Mouse (Mus musculus): ENCODE measurements around the gene Pelp1. TPM values are rescaled to one million over a fixed set of nuclear protein-coding genes. Genes with fewer than 3 reads are reported as not detected.
"Not testable (repeated sequence)": the region's sequence is repeated elsewhere in the genome, so short reads cannot be mapped to it uniquely, and the experiment has no call there.

Gene Pelp1
- polyA plus RNA-seq, 1 experiment from 2014 or later, result 33.4 TPM

DNA sequence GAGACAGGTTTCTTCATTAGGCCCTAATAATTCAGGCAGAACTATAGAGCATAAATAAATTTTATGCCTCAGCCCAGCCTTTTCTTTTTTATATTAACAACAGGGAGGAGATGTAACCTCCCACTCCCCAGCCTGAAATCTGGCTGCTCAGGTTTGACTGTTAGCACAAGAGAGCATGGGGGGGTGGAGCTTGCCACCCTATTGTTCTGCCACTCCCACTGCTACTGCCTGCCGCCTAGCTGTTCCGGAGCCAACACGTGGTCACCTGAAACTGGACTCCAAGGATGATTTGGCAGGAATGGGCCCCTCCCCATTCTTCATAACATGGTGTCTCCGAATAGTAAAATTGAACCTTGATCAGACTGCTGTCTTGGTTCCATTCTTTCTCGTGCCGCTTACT, 42.1 kb downstream of the Pelp1 start:
- WGBS, result 84% methylated on average over 6 of the region's 6 CpGs
- not testable (repeated sequence) for H3K36me3 ChIP-seq; H3K27me3 ChIP-seq; ATAC-seq (replicated peaks); H3K4me3 ChIP-seq; H3K4me1 ChIP-seq; H3K9ac ChIP-seq (replicated peaks); H3K9me3 ChIP-seq; H3K27ac ChIP-seq (replicated peaks); H3K4me2 ChIP-seq (replicated peaks)

DNA sequence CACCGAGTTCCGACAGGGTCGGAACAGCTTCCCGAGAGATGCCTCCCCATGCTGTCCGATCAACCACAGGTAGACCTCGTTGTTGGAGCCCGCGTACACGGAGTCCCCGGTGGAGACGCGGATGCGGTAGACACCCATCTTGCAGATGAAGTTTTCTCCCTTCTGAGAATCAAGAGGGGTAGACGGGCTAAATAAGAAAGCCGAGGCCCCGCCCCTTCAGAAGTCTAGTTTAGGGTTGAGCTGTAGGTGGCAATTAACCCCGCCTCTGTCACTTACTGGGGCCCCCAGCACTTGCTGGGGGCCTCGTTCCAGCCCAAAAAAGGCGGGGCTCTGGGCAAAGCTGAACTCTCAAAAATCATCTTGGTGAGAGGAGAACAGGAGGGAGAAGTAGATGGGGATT, 58.0 kb downstream of the Pelp1 start, which contains the start of gene Alox15:
Alox15 (minus strand) TSS at position 164 of the 400 bp plus-strand sequence.
- Histone ChIP-seq H3K4me2 (replicated peaks) (peak within 1 kb of the TSS; percentile 30), H3K9me3 (no peaks in the 10 kb centered on the region), H3K36me3 (no peaks in the 10 kb centered on the region), H3K9ac (replicated peaks) (no peak within 1 kb of the TSS), H3K27ac (replicated peaks) (no peak within 1 kb of the TSS), H3K27me3 (peaks cover 31% of the 10 kb centered on the region), H3K4me1 (peaks cover 8% of the 10 kb centered on the region), H3K4me3 (peak within 1 kb of the TSS; percentile 4; the same call in 1 of the 2 replicates)
- ATAC-seq (replicated peaks), result no peak
- under 1% methylated on average over 19 of the region's 19 CpGs for WGBS

GRCm38 (mm10) chr11:70348630-70349029, 61.2 kb downstream of the Pelp1 start:
- no peak overlapping the region for H3K4me3 ChIP-seq
- H3K36me3 ChIP-seq, result no peaks in the 10 kb centered on the region
- no peaks in the 10 kb centered on the region for H3K9me3 ChIP-seq
- no peak for ATAC-seq (replicated peaks)
- peaks cover 8% of the 10 kb centered on the region for H3K4me1 ChIP-seq
- WGBS, result 78% methylated on average over 9 of the region's 9 CpGs
- no peak overlapping the region for H3K27ac ChIP-seq (replicated peaks)
- H3K4me2 ChIP-seq (replicated peaks), result no peak overlapping the region
- H3K9ac ChIP-seq (replicated peaks), result no peak overlapping the region
- H3K27me3 ChIP-seq, result peaks cover 31% of the 10 kb centered on the region

DNA sequence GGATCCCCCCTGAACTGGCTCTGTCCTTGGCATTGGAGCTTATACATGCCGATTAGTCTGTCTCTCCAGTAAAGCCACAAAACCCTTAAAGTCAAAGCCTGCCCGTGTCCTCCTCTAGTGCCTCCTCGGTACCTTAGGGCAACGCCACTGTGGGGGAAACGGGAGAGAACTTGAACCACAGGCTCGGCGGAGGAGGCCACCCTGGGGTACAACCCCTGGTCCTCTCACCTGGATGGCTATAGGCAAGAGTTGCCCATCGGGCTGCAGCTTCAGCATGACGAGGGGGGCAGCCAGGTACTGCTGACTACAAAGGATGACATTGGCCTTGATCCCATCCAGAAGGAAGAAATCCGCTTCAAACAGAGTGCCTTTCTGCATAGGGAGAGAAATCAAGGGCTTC, 62.0 kb downstream of the Pelp1 start:
- no peak overlapping the region for H3K27ac ChIP-seq (replicated peaks)
- peaks cover 26% of the 10 kb centered on the region for H3K27me3 ChIP-seq
- no peak overlapping the region for H3K4me3 ChIP-seq
- WGBS, result 86% methylated on average over 10 of the region's 10 CpGs
- H3K4me1 ChIP-seq, result peaks cover 8% of the 10 kb centered on the region
- no peaks in the 10 kb centered on the region for H3K9me3 ChIP-seq
- no peak overlapping the region for H3K4me2 ChIP-seq (replicated peaks)
- H3K36me3 ChIP-seq, result no peaks in the 10 kb centered on the region
- no peak for ATAC-seq (replicated peaks)
- H3K9ac ChIP-seq (replicated peaks), result no peak overlapping the region

- no peak overlapping the region for H3K9ac ChIP-seq (replicated peaks)
- H3K4me1 ChIP-seq, result no peaks in the 10 kb centered on the region
- H3K9me3 ChIP-seq, result no peaks in the 10 kb centered on the region
- 95% methylated on average over 8 of the region's 8 CpGs for WGBS
- H3K27me3 ChIP-seq, result peaks cover 7% of the 10 kb centered on the region
- H3K27ac ChIP-seq (replicated peaks), result no peak overlapping the region
- ATAC-seq (replicated peaks), result no peak
- no peak overlapping the region for H3K4me2 ChIP-seq (replicated peaks)
- no peak overlapping the region for H3K4me3 ChIP-seq
- H3K36me3 ChIP-seq, result no peaks in the 10 kb centered on the region
Measured at GRCm38 (mm10) chr11:70345546-70345945, 64.3 kb downstream of the Pelp1 start.

- no peak for ATAC-seq (replicated peaks)
- WGBS, result 85% methylated on average over 10 of the region's 10 CpGs
- H3K4me3 ChIP-seq, result no peak overlapping the region
Measured at GRCm38 (mm10) chr11:70345061-70345460, 64.8 kb downstream of the Pelp1 start.

More at GRCm38 (mm10) chr11:70345061-70345460, 64.8 kb downstream of the Pelp1 start:
- no peaks in the 10 kb centered on the region for H3K36me3 ChIP-seq
- H3K4me1 ChIP-seq, result no peaks in the 10 kb centered on the region
- no peak overlapping the region for H3K27ac ChIP-seq (replicated peaks)
- H3K27me3 ChIP-seq, result peaks cover 2% of the 10 kb centered on the region; the same call in 1 of the 2 replicates
- no peak overlapping the region for H3K9ac ChIP-seq (replicated peaks)
- no peak overlapping the region for H3K4me2 ChIP-seq (replicated peaks)
- H3K9me3 ChIP-seq, result no peaks in the 10 kb centered on the region

Small RNA genes lying within 50 kb of the gene (microRNA-seq; reads per million reads assigned to microRNA genes)
- gene Mir7115, result not detected

Other genes with a start within 250 kb of the Pelp1 start
- 3.2 and 3.6 TPM in 2 replicates for gene Slc16a11, start 197.3 kb downstream of the Pelp1 start, polyA plus RNA-seq (2015; fragmentation: Nextera tagmentation; extraction: Ambion mirVana)
- 14.9 and 17.7 TPM in 2 replicates for gene Slc16a13, start 189.0 kb downstream of the Pelp1 start, polyA plus RNA-seq (2015; fragmentation: Nextera tagmentation; extraction: Ambion mirVana)
- 5.7 and 6.1 TPM in 2 replicates for gene Bcl6b, start 180.2 kb downstream of the Pelp1 start, polyA plus RNA-seq (2015; fragmentation: Nextera tagmentation; extraction: Ambion mirVana)
- 191 and 199 TPM in 2 replicates for gene 0610010K14Rik, start 172.1 kb downstream of the Pelp1 start, polyA plus RNA-seq (2015; fragmentation: Nextera tagmentation; extraction: Ambion mirVana)
- gene Gm21988, start 170.2 kb downstream of the Pelp1 start, polyA plus RNA-seq (2015; fragmentation: Nextera tagmentation; extraction: Ambion mirVana), result 12.9 and 13.0 TPM in 2 replicates
- 271 and 278 TPM in 2 replicates for gene Rnasek, start 170.2 kb downstream of the Pelp1 start, polyA plus RNA-seq (2015; fragmentation: Nextera tagmentation; extraction: Ambion mirVana)
- 0.66 and 0.79 TPM in 2 replicates for gene Alox12, start 154.7 kb downstream of the Pelp1 start, polyA plus RNA-seq (2015; fragmentation: Nextera tagmentation; extraction: Ambion mirVana)
- not detected in 2 replicates for gene Alox12e, start 87.4 kb downstream of the Pelp1 start, polyA plus RNA-seq (2015; fragmentation: Nextera tagmentation; extraction: Ambion mirVana)
- not detected in 2 replicates for gene Alox15, start 58.0 kb downstream of the Pelp1 start, polyA plus RNA-seq (2015; fragmentation: Nextera tagmentation; extraction: Ambion mirVana)
- gene Arrb2, start 22.6 kb upstream of the Pelp1 start, polyA plus RNA-seq (2015; fragmentation: Nextera tagmentation; extraction: Ambion mirVana), result 38.1 and 38.4 TPM in 2 replicates
- gene Med11, start 41.9 kb upstream of the Pelp1 start, polyA plus RNA-seq (2015; fragmentation: Nextera tagmentation; extraction: Ambion mirVana), result 40.2 and 45.0 TPM in 2 replicates
- 0.52 and 0.56 TPM in 2 replicates for gene Zmynd15, start 49.4 kb upstream of the Pelp1 start, polyA plus RNA-seq (2015; fragmentation: Nextera tagmentation; extraction: Ambion mirVana)
- gene Cxcl16, start 50.0 kb upstream of the Pelp1 start, polyA plus RNA-seq (2015; fragmentation: Nextera tagmentation; extraction: Ambion mirVana), result 1.4 and 1.9 TPM in 2 replicates
- 1.0 and 2.0 TPM in 2 replicates for gene Tm4sf5, start 95.2 kb upstream of the Pelp1 start, polyA plus RNA-seq (2015; fragmentation: Nextera tagmentation; extraction: Ambion mirVana)
- gene Vmo1, start 104.6 kb upstream of the Pelp1 start, polyA plus RNA-seq (2015; fragmentation: Nextera tagmentation; extraction: Ambion mirVana), result 0.29 and 0.36 TPM in 2 replicates
- 0.14 TPM in 1 of 2 replicates, not detected in the other for gene Gltpd2, start 109.2 kb upstream of the Pelp1 start, polyA plus RNA-seq (2015; fragmentation: Nextera tagmentation; extraction: Ambion mirVana)
- 750 and 789 TPM in 2 replicates for gene Psmb6, start 115.3 kb upstream of the Pelp1 start, polyA plus RNA-seq (2015; fragmentation: Nextera tagmentation; extraction: Ambion mirVana)
- gene Gm40193, start 122.9 kb upstream of the Pelp1 start, polyA plus RNA-seq (2015; fragmentation: Nextera tagmentation; extraction: Ambion mirVana), result not detected in 2 replicates
- gene Pld2, start 130.0 kb upstream of the Pelp1 start, polyA plus RNA-seq (2015; fragmentation: Nextera tagmentation; extraction: Ambion mirVana), result 7.0 and 8.2 TPM in 2 replicates
- 14.3 and 15.6 TPM in 2 replicates for gene Mink1, start 152.8 kb upstream of the Pelp1 start, polyA plus RNA-seq (2015; fragmentation: Nextera tagmentation; extraction: Ambion mirVana)
- gene 4930544D05Rik, start 205.8 kb upstream of the Pelp1 start, polyA plus RNA-seq (2015; fragmentation: Nextera tagmentation; extraction: Ambion mirVana), result not detected in 2 replicates
- 0.34 TPM in 1 of 2 replicates, not detected in the other for gene Chrne, start 209.2 kb upstream of the Pelp1 start, polyA plus RNA-seq (2015; fragmentation: Nextera tagmentation; extraction: Ambion mirVana)
- 0.08 and 0.24 TPM in 2 replicates for gene Gp1ba, start 229.1 kb upstream of the Pelp1 start, polyA plus RNA-seq (2015; fragmentation: Nextera tagmentation; extraction: Ambion mirVana)
- 126 and 130 TPM in 2 replicates for gene Rnf167, start 237.2 kb upstream of the Pelp1 start, polyA plus RNA-seq (2015; fragmentation: Nextera tagmentation; extraction: Ambion mirVana)
- gene Slc25a11, start 237.4 kb upstream of the Pelp1 start, polyA plus RNA-seq (2015; fragmentation: Nextera tagmentation; extraction: Ambion mirVana), result 167 and 168 TPM in 2 replicates
- 683 and 724 TPM in 2 replicates for gene Pfn1, start 244.6 kb upstream of the Pelp1 start, polyA plus RNA-seq (2015; fragmentation: Nextera tagmentation; extraction: Ambion mirVana)
- gene Eno3, start 247.2 kb upstream of the Pelp1 start, polyA plus RNA-seq (2015; fragmentation: Nextera tagmentation; extraction: Ambion mirVana), result 6.3 and 8.4 TPM in 2 replicates